Mouse (Mus musculus): ENCODE results near the gene Tenm2. TPM values are rescaled to one million over a fixed set of nuclear protein-coding genes. Genes with fewer than 3 reads are reported as not detected.

The Tenm2 gene
- total and polyA plus RNA-seq, 3 experiments, result not detected

DNA sequence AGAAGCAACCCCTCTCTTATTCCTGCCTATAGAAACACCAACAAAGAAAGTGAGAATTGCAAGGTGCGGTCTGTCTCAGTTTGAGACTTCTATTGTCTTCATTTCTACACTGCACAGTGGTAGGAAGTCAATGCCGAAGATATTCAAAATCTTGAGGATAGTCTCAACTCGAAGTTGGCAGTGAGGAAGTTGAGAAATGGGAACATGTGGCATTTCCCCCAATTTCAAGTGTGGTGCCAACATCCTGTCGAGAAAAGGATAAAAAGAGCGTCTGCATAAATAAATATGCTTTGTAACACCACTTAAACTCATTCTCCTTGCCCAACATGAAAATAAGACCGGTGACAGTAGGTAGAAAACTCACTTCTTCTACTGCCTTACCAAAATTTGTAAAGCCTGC lies 898.7 kb downstream of the Tenm2 start:
- no peak overlapping the region for H3K9ac ChIP-seq (ENCODE audit: control insufficient read depth, low read depth, low read length, poor library complexity, severe bottlenecking)
- no peaks in the 10 kb centered on the region for H3K79me2 ChIP-seq (ENCODE audit: control insufficient read depth, insufficient read depth, low read length, poor library complexity)
- TF ChIP-seq ZMIZ1 (IDR thresholded peaks at IDR 0.05; ENCODE audit: low read depth, low read length) (no peak), NRF1 (IDR thresholded peaks at IDR 0.05; ENCODE audit: insufficient read depth, low read depth, low read length, poor library complexity, severe bottlenecking) (no peak), MAFK (IDR thresholded peaks at IDR 0.05; ENCODE audit: borderline replicate concordance, low read depth, low read length) (no peak), POLR2AphosphoS2 (IDR thresholded peaks at IDR 0.05; ENCODE audit: low read length) (no peak), CHD2 (IDR thresholded peaks at IDR 0.05; ENCODE audit: low read length) (no peak), TCF12 (IDR thresholded peaks at IDR 0.05; ENCODE audit: low read depth, low read length) (no peak), MXI1 (IDR thresholded peaks at IDR 0.05; ENCODE audit: low read depth, low read length) (no peak), KAT2A (conservative IDR thresholded peaks at IDR 0.05; ENCODE audit: low read depth, low read length) (no peak), POLR2AphosphoS5 (IDR thresholded peaks at IDR 0.05; ENCODE audit: borderline replicate concordance, low read depth, low read length) (no peak), ETS1 (IDR thresholded peaks at IDR 0.05; ENCODE audit: low read depth, low read length) (no peak), BHLHE40 (IDR thresholded peaks at IDR 0.05; ENCODE audit: borderline replicate concordance, low read depth, low read length) (no peak), USF1 (IDR thresholded peaks at IDR 0.05; ENCODE audit: low read depth, low read length) (no peak), NELFE (IDR thresholded peaks at IDR 0.05; ENCODE audit: low read depth, low read length) (no peak), HCFC1 (IDR thresholded peaks at IDR 0.05; ENCODE audit: low read depth, low read length) (no peak), ELF1 (IDR thresholded peaks at IDR 0.05; ENCODE audit: low read depth, low read length) (no peak), RAD21 (IDR thresholded peaks at IDR 0.05; ENCODE audit: low read depth, low read length) (no peak)
- H3K4me1 ChIP-seq (ENCODE audit: control insufficient read depth in 1 of 2, insufficient read depth in 2 of 2, low read length in 2 of 2), result no peaks in the 10 kb centered on the region
- H3K36me3 ChIP-seq (ENCODE audit: control insufficient read depth in 1 of 2, insufficient read depth in 2 of 2, low read length in 2 of 2), result no peaks in the 10 kb centered on the region
- H3K9me3 ChIP-seq (replicated peaks; ENCODE audit: insufficient read depth, low read length), result no peaks in the 10 kb centered on the region
- no peak overlapping the region for H3K4me3 ChIP-seq (ENCODE audit: control insufficient read depth in 1 of 2, insufficient read depth in 1 of 2, low read depth in 2 of 2, low read length in 2 of 2)
- H3K27ac ChIP-seq (ENCODE audit: control insufficient read depth, low read depth, low read length), result no peak overlapping the region
- DNase-seq (ENCODE audit: low read depth, low spot score), result no peak
- H3K27me3 ChIP-seq (ENCODE audit: control insufficient read depth in 1 of 2, insufficient read depth in 2 of 2, low read length in 2 of 2), result no peaks in the 10 kb centered on the region; a peak in 3 of 4 replicates

DNA sequence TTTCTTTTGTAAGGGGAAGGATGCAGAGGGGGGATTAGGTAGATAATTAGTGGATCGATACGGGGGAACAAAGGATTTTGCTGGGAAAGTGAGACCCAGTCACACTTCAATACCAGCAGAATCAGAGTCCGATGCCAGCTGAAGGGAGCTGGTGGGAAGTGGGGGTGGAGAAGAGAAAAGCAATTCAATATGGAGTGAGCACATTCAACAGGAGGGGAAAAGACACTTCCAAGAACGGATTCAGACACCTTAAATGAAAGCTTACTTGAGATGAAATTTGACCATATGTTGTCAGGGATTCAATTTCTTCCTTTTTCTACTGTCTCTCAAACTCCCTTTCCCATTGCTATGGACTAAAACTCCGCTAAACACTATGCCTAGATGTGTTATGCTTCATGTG lies 900.6 kb downstream of the Tenm2 start:
- no peak overlapping the region for H3K4me3 ChIP-seq (ENCODE audit: control insufficient read depth in 1 of 2, insufficient read depth in 1 of 2, low read depth in 2 of 2, low read length in 2 of 2)
- no peaks in the 10 kb centered on the region; a peak in 3 of 4 replicates for H3K27me3 ChIP-seq (ENCODE audit: control insufficient read depth in 1 of 2, insufficient read depth in 2 of 2, low read length in 2 of 2)
- H3K9me3 ChIP-seq (replicated peaks; ENCODE audit: insufficient read depth, low read length), result no peaks in the 10 kb centered on the region
- H3K9ac ChIP-seq (ENCODE audit: control insufficient read depth, low read depth, low read length, poor library complexity, severe bottlenecking), result no peak overlapping the region
- TF ChIP-seq POLR2AphosphoS2 (IDR thresholded peaks at IDR 0.05; ENCODE audit: low read length) (no peak), CHD1 (IDR thresholded peaks at IDR 0.05; ENCODE audit: low read depth, low read length) (no peak), USF2 (IDR thresholded peaks at IDR 0.05; ENCODE audit: borderline replicate concordance in 1 of 2, insufficient read depth in 1 of 2, low read depth in 1 of 2, low read length in 2 of 2) (no peak), CTCF (IDR thresholded peaks at IDR 0.05 in 2 of 3, conservative IDR thresholded peaks at IDR 0.05 in 1 of 3; ENCODE audit: control insufficient read depth in 1 of 3, insufficient read depth in 1 of 3, low read depth in 2 of 3, low read length in 3 of 3, poor library complexity in 1 of 3, severe bottlenecking in 1 of 3) (no peak), BHLHE40 (IDR thresholded peaks at IDR 0.05; ENCODE audit: borderline replicate concordance, low read depth, low read length) (no peak), ETS1 (IDR thresholded peaks at IDR 0.05; ENCODE audit: low read depth, low read length) (no peak), MAX (IDR thresholded peaks at IDR 0.05; ENCODE audit: low read length) (no peak), MYB (IDR thresholded peaks at IDR 0.05; ENCODE audit: low read depth, low read length) (no peak), NRF1 (IDR thresholded peaks at IDR 0.05; ENCODE audit: insufficient read depth, low read depth, low read length, poor library complexity, severe bottlenecking) (no peak), SIN3A (IDR thresholded peaks at IDR 0.05; ENCODE audit: low read length) (no peak), TBP (IDR thresholded peaks at IDR 0.05; ENCODE audit: low read depth, low read length) (no peak), TAL1 (IDR thresholded peaks at IDR 0.05; ENCODE audit: low read length) (no peak), MXI1 (IDR thresholded peaks at IDR 0.05; ENCODE audit: low read depth, low read length) (no peak), MAFK (IDR thresholded peaks at IDR 0.05; ENCODE audit: borderline replicate concordance, low read depth, low read length) (no peak)
- H3K79me2 ChIP-seq (ENCODE audit: control insufficient read depth, insufficient read depth, low read length, poor library complexity), result no peaks in the 10 kb centered on the region
- no peak overlapping the region for H3K27ac ChIP-seq (ENCODE audit: control insufficient read depth, low read depth, low read length)
- no peaks in the 10 kb centered on the region for H3K4me1 ChIP-seq (ENCODE audit: control insufficient read depth in 1 of 2, insufficient read depth in 2 of 2, low read length in 2 of 2)
- no peak for DNase-seq (ENCODE audit: low read depth, low spot score)
- H3K36me3 ChIP-seq (ENCODE audit: control insufficient read depth in 1 of 2, insufficient read depth in 2 of 2, low read length in 2 of 2), result no peaks in the 10 kb centered on the region

Data from MEL (cell line).